Mouse (Mus musculus) cerebellum, adult 2 months (tissue): ENCODE measurements around the gene Foxp1.

Experiments used
- CTCF ChIP-seq: fragments of 200-500 bp; IDR thresholded peaks from 2 replicates; pipeline ENCODE4 v1.5.1; 2011; ENCODE audit warnings: low read depth, mild to moderate bottlenecking, control low read depth, low read length, moderate library complexity, borderline replicate concordance; ENCODE audit not compliant: insufficient read depth
- POLR2A ChIP-seq: fragments of 200-500 bp; IDR thresholded peaks from 2 replicates; pipeline ENCODE4 v1.6.1; 2011; ENCODE audit warnings: low read length, control low read depth, borderline replicate concordance; ENCODE audit not compliant: insufficient read depth

- TF ChIP-seq CTCF (no peak), POLR2A (no peak)
Observed at GRCm38 (mm10) chr6:99029438-99029837, 493.1 kb downstream of the Foxp1 start.
